Mouse (Mus musculus): ENCODE measurements around the gene Gpr87.

Gpr87 gene

DNA sequence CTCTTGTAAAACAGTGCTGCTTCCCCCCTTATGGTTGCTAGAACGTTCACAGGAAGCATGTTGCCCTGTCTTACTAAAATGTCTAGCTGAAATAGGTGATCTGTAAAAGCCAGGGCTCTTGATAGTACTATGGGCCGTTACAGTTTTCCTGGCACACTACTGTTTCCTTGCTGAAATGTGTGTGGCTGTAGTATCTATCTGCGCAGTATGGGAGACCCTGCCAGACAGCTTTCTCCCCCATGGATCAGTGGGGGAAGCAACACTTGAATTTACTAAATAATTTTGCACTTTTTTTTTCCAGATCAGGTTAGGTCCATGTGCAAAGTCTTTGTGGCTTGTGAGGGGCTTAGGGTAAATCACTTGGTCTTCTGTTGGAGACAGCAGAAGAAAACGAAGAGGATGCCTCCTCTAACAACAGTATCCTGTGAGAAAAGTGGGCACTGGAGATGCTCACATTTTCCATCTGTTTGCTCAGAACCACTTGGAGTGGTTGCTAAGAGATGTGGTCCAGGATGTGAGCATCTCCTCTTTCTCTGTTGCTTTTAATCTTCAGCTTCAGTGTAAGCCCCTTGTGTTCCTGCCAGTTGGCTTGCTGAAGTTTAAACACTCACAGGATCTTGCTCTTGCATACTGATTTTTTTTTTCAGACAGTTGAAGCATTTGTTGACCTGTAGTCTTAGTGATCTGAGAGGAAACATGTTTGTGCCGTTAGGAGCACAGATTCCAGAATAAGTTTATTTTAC, 58.8 kb downstream of the Gpr87 start:
- DNase-seq, result peak; percentile 23

GRCm38 (mm10) chr3:59133189-59133588, 61.7 kb downstream of the Gpr87 start:
- DNase-seq, result no peak

DNA sequence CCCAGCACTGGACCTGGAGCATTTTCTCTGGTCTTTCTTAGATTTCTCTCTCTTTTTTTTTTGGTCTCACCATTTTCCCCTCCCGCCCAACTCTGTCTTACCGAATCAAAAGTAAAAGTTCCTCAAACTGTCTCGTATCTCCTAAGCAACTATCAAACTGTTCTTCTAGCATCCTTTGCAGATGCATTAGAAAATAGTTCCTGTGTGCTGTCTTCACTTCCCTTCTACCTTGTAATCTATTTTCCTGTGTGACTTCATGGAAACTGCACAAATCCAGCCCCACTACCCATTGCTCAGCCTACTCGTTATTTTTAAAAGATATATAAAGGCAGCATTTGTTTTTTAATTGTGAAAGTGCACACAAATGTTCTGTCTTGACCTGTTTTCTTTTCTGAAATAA, 62.9 kb downstream of the Gpr87 start:
- DNase-seq, result no peak

DNA sequence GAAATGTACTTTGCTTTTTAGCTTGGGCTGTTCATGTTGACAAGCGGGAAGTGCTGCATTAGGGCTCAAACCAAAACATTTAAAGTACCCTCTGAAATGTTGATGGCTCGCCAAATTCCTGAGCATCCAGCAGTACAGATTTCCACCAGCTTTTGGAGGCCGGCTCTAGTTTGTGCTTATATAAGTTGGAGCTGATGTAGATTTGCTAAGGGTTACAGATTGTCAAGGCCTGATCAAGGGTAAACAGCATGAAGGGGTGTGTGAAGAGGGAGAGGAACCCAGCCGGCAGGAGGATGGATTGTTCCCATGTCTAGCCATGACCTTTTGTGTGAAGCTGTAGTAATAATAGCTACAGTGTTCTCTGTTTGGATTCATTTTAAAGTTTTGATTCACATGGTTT, 63.8 kb downstream of the Gpr87 start:
- no peak for DNase-seq

GRCm38 (mm10) chr3:59130431-59130830, 64.5 kb downstream of the Gpr87 start:
- DNase-seq, result peak; percentile 14

GRCm38 (mm10) chr3:59129547-59129946, 65.4 kb downstream of the Gpr87 start:
- no peak for DNase-seq

All from layer of hippocampus, adult 9-11 months (tissue).